Mouse (Mus musculus) testis, adult 2 months (tissue): Measurements from ENCODE around the gene Slc8a1.

Experiments
- CTCF ChIP-seq: fragments of 200-500 bp; IDR thresholded peaks from 2 replicates; pipeline ENCODE4 v1.5.1; 2012; ENCODE audit warnings: low read depth, mild to moderate bottlenecking, inconsistent platforms, low read length, moderate library complexity; ENCODE audit not compliant: control insufficient read depth, insufficient read depth, insufficient replicate concordance
- POLR2A ChIP-seq: fragments of 200-500 bp; IDR thresholded peaks from 2 replicates; pipeline ENCODE4 v1.6.1; 2012; ENCODE audit warnings: low read depth, mild to moderate bottlenecking, inconsistent platforms, low read length, moderate library complexity; ENCODE audit not compliant: control insufficient read depth

GRCm38 (mm10) chr17:81526463-81526862 is 211.7 kb downstream of the Slc8a1 start:
- TF ChIP-seq CTCF (no peak), POLR2A (no peak)
